Mouse (Mus musculus): ENCODE results near the gene Washc4. TPM values are rescaled to one million over a fixed set of nuclear protein-coding genes. Genes with fewer than 3 reads are reported as not detected.
"Not testable (repeated sequence)": the region's sequence is repeated elsewhere in the genome, so short reads cannot be mapped to it uniquely, and the experiment has no call there.

The Washc4 gene
- total RNA-seq, 1 experiment, result 38.2 TPM

GRCm38 (mm10) chr10:83513736-83514135 is 29.8 kb upstream of the Washc4 start:
- no peak overlapping the region for H3K9ac ChIP-seq (ENCODE audit: insufficient read depth, low read depth, low read length, poor library complexity, severe bottlenecking)
- no peaks in the 10 kb centered on the region for H3K36me3 ChIP-seq (ENCODE audit: control insufficient read depth, insufficient read depth, low read length, poor library complexity, severe bottlenecking)
- peaks cover 0 to 4% of the 10 kb centered on the region in 2 experiments; a peak in 1 of 4 replicates for H3K4me1 ChIP-seq (ENCODE audit: control insufficient read depth in 2 of 2, insufficient read depth in 2 of 2, low read length in 2 of 2, poor library complexity in 1 of 2)
- no peak overlapping the region for H3K27ac ChIP-seq (ENCODE audit: insufficient read depth, low read depth, low read length, poor library complexity, severe bottlenecking)
- no peak for TF ChIP-seq HCFC1 (IDR thresholded peaks at IDR 0.05; ENCODE audit: borderline replicate concordance, insufficient read depth, low read length)
- no peak for TF ChIP-seq CHD2 (IDR thresholded peaks at IDR 0.05; ENCODE audit: low read depth, low read length)
- TF ChIP-seq MAFK (IDR thresholded peaks at IDR 0.05; ENCODE audit: insufficient read depth, low read depth, low read length), result no peak
- no peak for TF ChIP-seq ZNF384 (IDR thresholded peaks at IDR 0.05; ENCODE audit: low read depth, low read length)
- no peak for TF ChIP-seq ZC3H11A (IDR thresholded peaks at IDR 0.05; ENCODE audit: borderline replicate concordance, low read depth, low read length)
- H3K9me3 ChIP-seq (ENCODE audit: control insufficient read depth, insufficient read depth, low read depth, low read length), result no peaks in the 10 kb centered on the region
- no peak for DNase-seq (ENCODE audit: low read depth, low spot score)
- in situ Hi-C loops (cut with MboI; ENCODE audit: low sequenced_read_pairs in 2 of 2, unreplicated experiment in 2 of 2), result loop anchor here (25.0 kb wide), 2 partner anchors 276 to 601 kb away; no protein-coding TSS in a partner anchor
- no peak overlapping the region for H3K4me3 ChIP-seq (ENCODE audit: insufficient read depth in 1 of 2, low read depth in 1 of 2, low read length in 2 of 2, poor library complexity in 1 of 2, severe bottlenecking in 1 of 2)

- H3K27ac ChIP-seq (ENCODE audit: insufficient read depth, low read depth, low read length, poor library complexity, severe bottlenecking), result no peak overlapping the region
- no peaks in the 10 kb centered on the region for H3K4me1 ChIP-seq (ENCODE audit: control insufficient read depth in 2 of 2, insufficient read depth in 2 of 2, low read length in 2 of 2, poor library complexity in 1 of 2)
- TF ChIP-seq CHD2 (IDR thresholded peaks at IDR 0.05; ENCODE audit: low read depth, low read length) (no peak), MAFK (IDR thresholded peaks at IDR 0.05; ENCODE audit: insufficient read depth, low read depth, low read length) (no peak), ZNF384 (IDR thresholded peaks at IDR 0.05; ENCODE audit: low read depth, low read length) (no peak), ZC3H11A (IDR thresholded peaks at IDR 0.05; ENCODE audit: borderline replicate concordance, low read depth, low read length) (peak; percentile 61; the same call in 1 of the 2 replicates), HCFC1 (IDR thresholded peaks at IDR 0.05; ENCODE audit: borderline replicate concordance, insufficient read depth, low read length) (no peak)
- no peak overlapping the region for H3K9ac ChIP-seq (ENCODE audit: insufficient read depth, low read depth, low read length, poor library complexity, severe bottlenecking)
- no peak for DNase-seq (ENCODE audit: low read depth, low spot score)
- no peaks in the 10 kb centered on the region for H3K9me3 ChIP-seq (ENCODE audit: control insufficient read depth, insufficient read depth, low read depth, low read length)
- no peak overlapping the region for H3K4me3 ChIP-seq (ENCODE audit: insufficient read depth in 1 of 2, low read depth in 1 of 2, low read length in 2 of 2, poor library complexity in 1 of 2, severe bottlenecking in 1 of 2)
- in situ Hi-C loops (cut with MboI; ENCODE audit: low sequenced_read_pairs in 2 of 2, unreplicated experiment in 2 of 2), result loop anchor here (25.0 kb wide), 2 partner anchors 284 to 609 kb away; no protein-coding TSS in a partner anchor
- H3K36me3 ChIP-seq (ENCODE audit: control insufficient read depth, insufficient read depth, low read length, poor library complexity, severe bottlenecking), result no peaks in the 10 kb centered on the region
These were observed 22.6 kb upstream of the Washc4 start for GRCm38 (mm10) chr10:83520990-83521389.

- H3K4me3 ChIP-seq (ENCODE audit: insufficient read depth in 1 of 2, low read depth in 1 of 2, low read length in 2 of 2, poor library complexity in 1 of 2, severe bottlenecking in 1 of 2); H3K27ac ChIP-seq (ENCODE audit: insufficient read depth, low read depth, low read length, poor library complexity, severe bottlenecking); H3K4me1 ChIP-seq (ENCODE audit: control insufficient read depth in 2 of 2, insufficient read depth in 2 of 2, low read length in 2 of 2, poor library complexity in 1 of 2); H3K36me3 ChIP-seq (ENCODE audit: control insufficient read depth, insufficient read depth, low read length, poor library complexity, severe bottlenecking); DNase-seq (ENCODE audit: low read depth, low spot score); H3K9ac ChIP-seq (ENCODE audit: insufficient read depth, low read depth, low read length, poor library complexity, severe bottlenecking); H3K9me3 ChIP-seq (ENCODE audit: control insufficient read depth, insufficient read depth, low read depth, low read length): not testable (repeated sequence)
- in situ Hi-C loops (cut with MboI; ENCODE audit: low sequenced_read_pairs in 2 of 2, unreplicated experiment in 2 of 2), result loop anchor here (25.0 kb wide), 2 partner anchors 287 to 612 kb away; no protein-coding TSS in a partner anchor
These were observed 19.3 kb upstream of the Washc4 start for GRCm38 (mm10) chr10:83524238-83524637.

GRCm38 (mm10) chr10:83530384-83530967 is 13.1 kb upstream of the Washc4 start:
- Histone ChIP-seq H3K4me1 (ENCODE audit: control insufficient read depth in 2 of 2, insufficient read depth in 2 of 2, low read length in 2 of 2, poor library complexity in 1 of 2) (no peaks in the 10 kb centered on the region), H3K36me3 (ENCODE audit: control insufficient read depth, insufficient read depth, low read length, poor library complexity, severe bottlenecking) (no peaks in the 10 kb centered on the region), H3K9me3 (ENCODE audit: control insufficient read depth, insufficient read depth, low read depth, low read length) (no peaks in the 10 kb centered on the region), H3K27ac (ENCODE audit: insufficient read depth, low read depth, low read length, poor library complexity, severe bottlenecking) (no peak overlapping the region), H3K9ac (ENCODE audit: insufficient read depth, low read depth, low read length, poor library complexity, severe bottlenecking) (no peak overlapping the region), H3K4me3 (ENCODE audit: insufficient read depth in 1 of 2, low read depth in 1 of 2, low read length in 2 of 2, poor library complexity in 1 of 2, severe bottlenecking in 1 of 2) (no peak overlapping the region)
- no peak for DNase-seq (ENCODE audit: low read depth, low spot score)
- in situ Hi-C loops (cut with MboI; ENCODE audit: low sequenced_read_pairs in 2 of 2, unreplicated experiment in 2 of 2), result no loop called here
- no peak for TF ChIP-seq ZNF384 (IDR thresholded peaks at IDR 0.05; ENCODE audit: low read depth, low read length)
- no peak for TF ChIP-seq HCFC1 (IDR thresholded peaks at IDR 0.05; ENCODE audit: borderline replicate concordance, insufficient read depth, low read length)
- no peak for TF ChIP-seq MAFK (IDR thresholded peaks at IDR 0.05; ENCODE audit: insufficient read depth, low read depth, low read length)
- TF ChIP-seq CHD2 (IDR thresholded peaks at IDR 0.05; ENCODE audit: low read depth, low read length), result no peak
- no peak for TF ChIP-seq ZC3H11A (IDR thresholded peaks at IDR 0.05; ENCODE audit: borderline replicate concordance, low read depth, low read length)
